Mouse (Mus musculus): ENCODE data around the gene Atp5s. TPM values are rescaled to one million over a fixed set of nuclear protein-coding genes. Genes with fewer than 3 reads are reported as not detected.
A peak's percentile ranks its signal among the peaks of the same experiment; 100 is the strongest.

The Atp5s gene
- polyA plus RNA-seq, 1 experiment from 2014 or later = 23.3 TPM

GRCm38 (mm10) chr12:69688368-69688767, 36.4 kb upstream of the Atp5s start:
- DNase-seq (ENCODE audit: low spot score) = no peak
- Histone ChIP-seq H3K9me3 (replicated peaks; ENCODE audit: control insufficient read depth, low read length) (no peaks in the 10 kb centered on the region), H3K4me1 (ENCODE audit: control insufficient read depth, insufficient read depth, low read length) (no peaks in the 10 kb centered on the region), H3K4me2 (ENCODE audit: low read depth, low read length) (no peak overlapping the region), H3K27me3 (ENCODE audit: control insufficient read depth, insufficient read depth, low read length) (no peaks in the 10 kb centered on the region), H3K9ac (replicated peaks; ENCODE audit: low read length) (no peak overlapping the region), H3K36me3 (replicated peaks; ENCODE audit: control insufficient read depth, insufficient read depth, low read depth, low read length) (no peaks in the 10 kb centered on the region), H3K4me3 (ENCODE audit: low read depth, low read length) (no peak overlapping the region), H3K27ac (replicated peaks; ENCODE audit: low read depth, low read length) (no peak overlapping the region)
- no peak for ATAC-seq (replicated peaks; ENCODE audit: insufficient number of reproducible peaks, low FRiP score, low TSS enrichment, low read depth)
- 79% methylated on average over 2 of the region's 2 CpGs for WGBS

GRCm38 (mm10) chr12:69689094-69689493, 35.7 kb upstream of the Atp5s start:
- Histone ChIP-seq H3K27ac (replicated peaks; ENCODE audit: low read depth, low read length) (no peak overlapping the region), H3K9me3 (replicated peaks; ENCODE audit: control insufficient read depth, low read length) (no peaks in the 10 kb centered on the region), H3K9ac (replicated peaks; ENCODE audit: low read length) (no peak overlapping the region)

GRCm38 (mm10) chr12:69690714-69691113, 34.0 kb upstream of the Atp5s start:
- H3K27me3 ChIP-seq (ENCODE audit: control insufficient read depth, insufficient read depth, low read length) = no peaks in the 10 kb centered on the region
- no peak overlapping the region for H3K9ac ChIP-seq (replicated peaks; ENCODE audit: low read length)
- ATAC-seq (replicated peaks; ENCODE audit: insufficient number of reproducible peaks, low FRiP score, low TSS enrichment, low read depth) = no peak
- no peak overlapping the region for H3K4me2 ChIP-seq (ENCODE audit: low read depth, low read length)
- H3K4me1 ChIP-seq (ENCODE audit: control insufficient read depth, insufficient read depth, low read length) = no peaks in the 10 kb centered on the region
- no peak overlapping the region for H3K4me3 ChIP-seq (ENCODE audit: low read depth, low read length)
- WGBS = 91% methylated on average over 4 of the region's 4 CpGs
- no peaks in the 10 kb centered on the region for H3K36me3 ChIP-seq (replicated peaks; ENCODE audit: control insufficient read depth, insufficient read depth, low read depth, low read length)
- H3K27ac ChIP-seq (replicated peaks; ENCODE audit: low read depth, low read length) = no peak overlapping the region
- no peak for DNase-seq (ENCODE audit: low spot score)
- H3K9me3 ChIP-seq (replicated peaks; ENCODE audit: control insufficient read depth, low read length) = no peaks in the 10 kb centered on the region

More at GRCm38 (mm10) chr12:69689094-69689493, 35.7 kb upstream of the Atp5s start:
- Histone ChIP-seq H3K27me3 (ENCODE audit: control insufficient read depth, insufficient read depth, low read length) (no peaks in the 10 kb centered on the region), H3K4me2 (ENCODE audit: low read depth, low read length) (no peak overlapping the region), H3K4me3 (ENCODE audit: low read depth, low read length) (no peak overlapping the region), H3K36me3 (replicated peaks; ENCODE audit: control insufficient read depth, insufficient read depth, low read depth, low read length) (no peaks in the 10 kb centered on the region), H3K4me1 (ENCODE audit: control insufficient read depth, insufficient read depth, low read length) (no peaks in the 10 kb centered on the region)
- DNase-seq (ENCODE audit: low spot score) = no peak
- no peak for ATAC-seq (replicated peaks; ENCODE audit: insufficient number of reproducible peaks, low FRiP score, low TSS enrichment, low read depth)

GRCm38 (mm10) chr12:69693471-69693870, 31.3 kb upstream of the Atp5s start:
- ATAC-seq (replicated peaks; ENCODE audit: insufficient number of reproducible peaks, low FRiP score, low TSS enrichment, low read depth) (no peak; the same call in 1 of the 2 replicates), DNase-seq (ENCODE audit: low spot score) (no peak)
- no peak overlapping the region for H3K4me3 ChIP-seq (ENCODE audit: low read depth, low read length)
- H3K27me3 ChIP-seq (ENCODE audit: control insufficient read depth, insufficient read depth, low read length) = no peaks in the 10 kb centered on the region
- no peak overlapping the region for H3K27ac ChIP-seq (replicated peaks; ENCODE audit: low read depth, low read length)
- no peaks in the 10 kb centered on the region for H3K36me3 ChIP-seq (replicated peaks; ENCODE audit: control insufficient read depth, insufficient read depth, low read depth, low read length)
- no peak overlapping the region for H3K9ac ChIP-seq (replicated peaks; ENCODE audit: low read length)
- WGBS = 73% methylated on average over 17 of the region's 17 CpGs
- no peak overlapping the region for H3K4me2 ChIP-seq (ENCODE audit: low read depth, low read length)
- no peaks in the 10 kb centered on the region for H3K9me3 ChIP-seq (replicated peaks; ENCODE audit: control insufficient read depth, low read length)
- H3K4me1 ChIP-seq (ENCODE audit: control insufficient read depth, insufficient read depth, low read length) = no peaks in the 10 kb centered on the region

GRCm38 (mm10) chr12:69696746-69697145, 28.0 kb upstream of the Atp5s start:
- Histone ChIP-seq H3K4me3 (ENCODE audit: low read depth, low read length) (no peak overlapping the region), H3K36me3 (replicated peaks; ENCODE audit: control insufficient read depth, insufficient read depth, low read depth, low read length) (no peaks in the 10 kb centered on the region), H3K27ac (replicated peaks; ENCODE audit: low read depth, low read length) (no peak overlapping the region), H3K4me2 (ENCODE audit: low read depth, low read length) (no peak overlapping the region), H3K9ac (replicated peaks; ENCODE audit: low read length) (no peak overlapping the region), H3K4me1 (ENCODE audit: control insufficient read depth, insufficient read depth, low read length) (no peaks in the 10 kb centered on the region), H3K9me3 (replicated peaks; ENCODE audit: control insufficient read depth, low read length) (no peaks in the 10 kb centered on the region), H3K27me3 (ENCODE audit: control insufficient read depth, insufficient read depth, low read length) (no peaks in the 10 kb centered on the region)
- peak; percentile 69 for DNase-seq (ENCODE audit: low spot score)
- ATAC-seq (replicated peaks; ENCODE audit: insufficient number of reproducible peaks, low FRiP score, low TSS enrichment, low read depth) = no peak
- WGBS = 73% methylated on average over 5 of the region's 5 CpGs

GRCm38 (mm10) chr12:69698352-69698751, 26.4 kb upstream of the Atp5s start:
- Histone ChIP-seq H3K4me3 (ENCODE audit: low read depth, low read length) (no peak overlapping the region), H3K9ac (replicated peaks; ENCODE audit: low read length) (no peak overlapping the region), H3K4me2 (ENCODE audit: low read depth, low read length) (no peak overlapping the region), H3K27ac (replicated peaks; ENCODE audit: low read depth, low read length) (no peak overlapping the region), H3K4me1 (ENCODE audit: control insufficient read depth, insufficient read depth, low read length) (no peaks in the 10 kb centered on the region), H3K27me3 (ENCODE audit: control insufficient read depth, insufficient read depth, low read length) (no peaks in the 10 kb centered on the region), H3K36me3 (replicated peaks; ENCODE audit: control insufficient read depth, insufficient read depth, low read depth, low read length) (no peaks in the 10 kb centered on the region), H3K9me3 (replicated peaks; ENCODE audit: control insufficient read depth, low read length) (no peaks in the 10 kb centered on the region)
- DNase-seq (ENCODE audit: low spot score) = no peak
- WGBS = 89% methylated on average over 6 of the region's 6 CpGs
- ATAC-seq (replicated peaks; ENCODE audit: insufficient number of reproducible peaks, low FRiP score, low TSS enrichment, low read depth) = no peak

- no peaks in the 10 kb centered on the region for H3K36me3 ChIP-seq (replicated peaks; ENCODE audit: control insufficient read depth, insufficient read depth, low read depth, low read length)
- no peak for ATAC-seq (replicated peaks; ENCODE audit: insufficient number of reproducible peaks, low FRiP score, low TSS enrichment, low read depth)
- WGBS = 88% methylated on average over 11 of the region's 11 CpGs
These were observed 19.8 kb upstream of the Atp5s start for GRCm38 (mm10) chr12:69704799-69705458.

GRCm38 (mm10) chr12:69713628-69714027, 11.1 kb upstream of the Atp5s start:
- H3K27me3 ChIP-seq (ENCODE audit: control insufficient read depth, insufficient read depth, low read length) = no peaks in the 10 kb centered on the region
- no peak for DNase-seq (ENCODE audit: low spot score)
- no peak overlapping the region for H3K4me2 ChIP-seq (ENCODE audit: low read depth, low read length)
- no peaks in the 10 kb centered on the region for H3K4me1 ChIP-seq (ENCODE audit: control insufficient read depth, insufficient read depth, low read length)
- H3K4me3 ChIP-seq (ENCODE audit: low read depth, low read length) = no peak overlapping the region
- no peak overlapping the region for H3K9ac ChIP-seq (replicated peaks; ENCODE audit: low read length)
- no peaks in the 10 kb centered on the region for H3K9me3 ChIP-seq (replicated peaks; ENCODE audit: control insufficient read depth, low read length)
- ATAC-seq (replicated peaks; ENCODE audit: insufficient number of reproducible peaks, low FRiP score, low TSS enrichment, low read depth) = no peak
- no peaks in the 10 kb centered on the region for H3K36me3 ChIP-seq (replicated peaks; ENCODE audit: control insufficient read depth, insufficient read depth, low read depth, low read length)
- H3K27ac ChIP-seq (replicated peaks; ENCODE audit: low read depth, low read length) = no peak overlapping the region

More at GRCm38 (mm10) chr12:69704799-69705458, 19.8 kb upstream of the Atp5s start:
- Histone ChIP-seq H3K9ac (replicated peaks; ENCODE audit: low read length) (no peak overlapping the region), H3K27ac (replicated peaks; ENCODE audit: low read depth, low read length) (no peak overlapping the region), H3K4me2 (ENCODE audit: low read depth, low read length) (no peak overlapping the region), H3K9me3 (replicated peaks; ENCODE audit: control insufficient read depth, low read length) (no peaks in the 10 kb centered on the region), H3K27me3 (ENCODE audit: control insufficient read depth, insufficient read depth, low read length) (no peaks in the 10 kb centered on the region), H3K4me1 (ENCODE audit: control insufficient read depth, insufficient read depth, low read length) (no peaks in the 10 kb centered on the region), H3K4me3 (ENCODE audit: low read depth, low read length) (no peak overlapping the region)
- DNase-seq (ENCODE audit: low spot score) = no peak
